Mouse (Mus musculus): ENCODE data around the gene Scarf1.

GRCm38 (mm10) chr11:75531469-75532242 is 18.3 kb downstream of the Scarf1 start, which contains the start of gene Slc43a2:
- no peak for TF ChIP-seq CTCF (IDR thresholded peaks at IDR 0.05; ENCODE audit: low read depth, low read length)
- peak; percentile 91 for TF ChIP-seq POLR2A (IDR thresholded peaks at IDR 0.05; ENCODE audit: borderline replicate concordance, low read depth, low read length)

Measured in bone marrow macrophage, adult 2 months (primary cell).